Mouse (Mus musculus): ENCODE data around the gene Gm49366. TPM values are rescaled to one million over a fixed set of nuclear protein-coding genes. Genes with fewer than 3 reads are reported as not detected.

Gene Gm49366
- polyA plus RNA-seq, 1 experiment from 2014 or later: not detected

DNA sequence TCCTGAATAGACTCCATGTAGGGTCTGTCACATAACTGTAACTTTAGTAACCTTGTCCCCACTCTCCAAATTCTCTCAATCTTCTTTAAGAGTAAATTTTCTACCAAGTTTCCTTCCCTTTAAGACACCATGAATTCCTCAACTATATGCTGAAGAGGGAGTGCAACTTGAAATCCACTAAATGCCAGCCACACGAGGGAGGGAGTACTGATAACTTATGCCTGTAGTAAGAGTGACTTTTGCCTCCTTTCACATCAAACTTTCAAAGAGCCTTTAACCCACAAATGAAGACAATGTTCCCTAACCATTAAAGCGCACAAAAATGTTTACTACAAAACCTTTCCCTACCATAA lies 62.7 kb downstream of the Gm49366 start:
- H3K27me3 ChIP-seq (ENCODE audit: control insufficient read depth, insufficient read depth, low read length): no peaks in the 10 kb centered on the region
- H3K4me3 ChIP-seq (ENCODE audit: low read depth, low read length): peak overlapping the region; percentile 51
- no peaks in the 10 kb centered on the region for H3K9me3 ChIP-seq (replicated peaks; ENCODE audit: control insufficient read depth, low read length)
- no peak for ATAC-seq (replicated peaks; ENCODE audit: insufficient number of reproducible peaks, low FRiP score, low TSS enrichment)
- no peaks in the 10 kb centered on the region for H3K36me3 ChIP-seq (ENCODE audit: control insufficient read depth, insufficient read depth, low read length)
- no peaks in the 10 kb centered on the region for H3K4me1 ChIP-seq (ENCODE audit: control insufficient read depth, insufficient read depth, low read length)
- no peak overlapping the region for H3K27ac ChIP-seq (ENCODE audit: low read depth, low read length)
- peak overlapping the region; percentile 88 for H3K4me2 ChIP-seq
- WGBS (ENCODE audit: insufficient replicate concordance): 44% methylated on average over 2 of the region's 2 CpGs
- H3K9ac ChIP-seq (ENCODE audit: low read depth, low read length): peak overlapping the region; percentile 70; the same call in 1 of the 2 replicates

DNA sequence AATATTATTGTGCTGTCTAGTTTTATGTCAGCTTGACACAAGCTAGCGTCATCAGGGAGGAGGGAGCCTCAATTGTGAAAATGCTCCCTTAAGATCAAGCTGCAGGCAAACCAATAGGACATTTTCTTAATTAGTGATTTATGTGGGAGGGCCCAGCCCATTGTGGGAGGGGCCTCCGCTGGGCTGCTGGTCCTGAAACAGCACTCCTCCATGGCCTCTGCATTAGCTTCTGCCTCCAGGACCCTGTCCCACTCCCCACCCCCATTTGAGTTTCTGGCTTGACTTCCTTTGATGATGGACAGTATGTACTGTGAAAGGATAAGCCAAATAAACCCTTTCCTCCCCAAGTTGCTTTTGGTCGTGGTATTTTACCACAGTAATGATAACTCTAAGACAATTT lies 68.3 kb downstream of the Gm49366 start:
- 70% methylated on average over 3 of the region's 3 CpGs for WGBS (ENCODE audit: insufficient replicate concordance)
- no peak overlapping the region for H3K4me3 ChIP-seq (ENCODE audit: low read depth, low read length)
- no peaks in the 10 kb centered on the region for H3K9me3 ChIP-seq (replicated peaks; ENCODE audit: control insufficient read depth, low read length)
- H3K4me2 ChIP-seq: no peak overlapping the region
- no peaks in the 10 kb centered on the region for H3K4me1 ChIP-seq (ENCODE audit: control insufficient read depth, insufficient read depth, low read length)
- no peaks in the 10 kb centered on the region for H3K36me3 ChIP-seq (ENCODE audit: control insufficient read depth, insufficient read depth, low read length)
- no peak overlapping the region for H3K27ac ChIP-seq (ENCODE audit: low read depth, low read length)
- no peaks in the 10 kb centered on the region for H3K27me3 ChIP-seq (ENCODE audit: control insufficient read depth, insufficient read depth, low read length)
- no peak overlapping the region for H3K9ac ChIP-seq (ENCODE audit: low read depth, low read length)
- no peak for ATAC-seq (replicated peaks; ENCODE audit: insufficient number of reproducible peaks, low FRiP score, low TSS enrichment)

- 58% methylated on average over 1 of the region's 1 CpGs for WGBS (ENCODE audit: insufficient replicate concordance)
- no peaks in the 10 kb centered on the region for H3K27me3 ChIP-seq (ENCODE audit: control insufficient read depth, insufficient read depth, low read length)
- ATAC-seq (replicated peaks; ENCODE audit: insufficient number of reproducible peaks, low FRiP score, low TSS enrichment): no peak
- H3K9ac ChIP-seq (ENCODE audit: low read depth, low read length): no peak overlapping the region
- no peaks in the 10 kb centered on the region for H3K36me3 ChIP-seq (ENCODE audit: control insufficient read depth, insufficient read depth, low read length)
- no peak overlapping the region for H3K4me3 ChIP-seq (ENCODE audit: low read depth, low read length)
- no peaks in the 10 kb centered on the region for H3K4me1 ChIP-seq (ENCODE audit: control insufficient read depth, insufficient read depth, low read length)
- H3K4me2 ChIP-seq: no peak overlapping the region
- no peak overlapping the region for H3K27ac ChIP-seq (ENCODE audit: low read depth, low read length)
- no peaks in the 10 kb centered on the region for H3K9me3 ChIP-seq (replicated peaks; ENCODE audit: control insufficient read depth, low read length)
Measured at GRCm38 (mm10) chr12:84107692-84108091, 69.0 kb downstream of the Gm49366 start.

Other genes with a start within 250 kb of the Gm49366 start
- gene Numb, start 117.0 kb upstream of the Gm49366 start, polyA plus RNA-seq (2014; fragmentation: Nextera tagmentation; extraction: Ambion mirVana): 34.3 and 41.7 TPM in 2 replicates
- 9.6 and 10.4 TPM in 2 replicates for gene Riox1, start 88.3 kb upstream of the Gm49366 start, polyA plus RNA-seq (2014; fragmentation: Nextera tagmentation; extraction: Ambion mirVana)
- not detected in 2 replicates for gene Heatr4, start 54.1 kb upstream of the Gm49366 start, polyA plus RNA-seq (2014; fragmentation: Nextera tagmentation; extraction: Ambion mirVana)
- 33.0 and 35.5 TPM in 2 replicates for gene Acot2, start 51.1 kb upstream of the Gm49366 start, polyA plus RNA-seq (2014; fragmentation: Nextera tagmentation; extraction: Ambion mirVana)
- gene Acot1, start 29.4 kb upstream of the Gm49366 start, polyA plus RNA-seq (2014; fragmentation: Nextera tagmentation; extraction: Ambion mirVana): 19.3 and 20.7 TPM in 2 replicates
- gene Acot4, start 556 bp upstream of the Gm49366 start, polyA plus RNA-seq (2014; fragmentation: Nextera tagmentation; extraction: Ambion mirVana): 0.37 and 0.43 TPM in 2 replicates
- 0.13 and 0.67 TPM in 2 replicates for gene Acot3, start 13.2 kb downstream of the Gm49366 start, polyA plus RNA-seq (2014; fragmentation: Nextera tagmentation; extraction: Ambion mirVana)
- not detected in 2 replicates for gene Acot5, start 30.4 kb downstream of the Gm49366 start, polyA plus RNA-seq (2014; fragmentation: Nextera tagmentation; extraction: Ambion mirVana)
- 0.89 and 1.0 TPM in 2 replicates for gene Acot6, start 61.7 kb downstream of the Gm49366 start, polyA plus RNA-seq (2014; fragmentation: Nextera tagmentation; extraction: Ambion mirVana)
- 2.9 and 3.1 TPM in 2 replicates for gene Dnal1, start 75.4 kb downstream of the Gm49366 start, polyA plus RNA-seq (2014; fragmentation: Nextera tagmentation; extraction: Ambion mirVana)
- 0.50 and 0.62 TPM in 2 replicates for gene Pnma1, start 109.6 kb downstream of the Gm49366 start, polyA plus RNA-seq (2014; fragmentation: Nextera tagmentation; extraction: Ambion mirVana)
- gene Elmsan1, start 179.9 kb downstream of the Gm49366 start, polyA plus RNA-seq (2014; fragmentation: Nextera tagmentation; extraction: Ambion mirVana): 5.9 and 7.1 TPM in 2 replicates
- gene Ptgr2, start 246.3 kb downstream of the Gm49366 start, polyA plus RNA-seq (2014; fragmentation: Nextera tagmentation; extraction: Ambion mirVana): 62.5 and 74.7 TPM in 2 replicates